Mouse (Mus musculus): ENCODE data around the gene Tfr2.
A peak's percentile ranks its signal among the peaks of the same experiment; 100 is the strongest.

Tfr2 gene

GRCm38 (mm10) chr5:137569665-137570064 is at the start of gene Tfr2:
TSS of gene Tfr2 (plus strand) at chr5:137569840.
- peak in 1 of 2 experiments; percentile 37 for DNase-seq (ENCODE audit: low spot score in 2 of 2)

DNA sequence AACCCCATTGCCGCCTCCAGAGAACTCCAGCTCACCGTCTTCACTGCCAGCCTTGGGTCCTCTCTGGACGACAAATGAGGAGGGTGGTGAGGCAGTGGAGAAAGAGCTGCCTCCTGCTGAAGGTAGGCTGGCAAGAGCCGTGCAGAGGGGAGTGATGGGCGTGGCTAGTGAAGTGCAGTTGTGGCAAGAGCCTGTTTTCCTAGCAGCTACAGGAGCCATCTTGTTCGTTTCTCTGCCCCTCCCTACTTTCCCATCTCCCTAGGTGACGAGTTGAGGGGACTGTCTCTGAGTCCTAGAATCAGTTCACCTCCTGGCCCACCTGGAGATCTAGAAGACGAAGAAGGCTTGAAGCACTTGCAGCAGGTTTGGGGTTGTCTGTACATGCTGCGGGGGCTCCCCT is 47.8 kb upstream of the Tfr2 start:
- no peak for DNase-seq (ENCODE audit: low spot score in 2 of 2)

DNA sequence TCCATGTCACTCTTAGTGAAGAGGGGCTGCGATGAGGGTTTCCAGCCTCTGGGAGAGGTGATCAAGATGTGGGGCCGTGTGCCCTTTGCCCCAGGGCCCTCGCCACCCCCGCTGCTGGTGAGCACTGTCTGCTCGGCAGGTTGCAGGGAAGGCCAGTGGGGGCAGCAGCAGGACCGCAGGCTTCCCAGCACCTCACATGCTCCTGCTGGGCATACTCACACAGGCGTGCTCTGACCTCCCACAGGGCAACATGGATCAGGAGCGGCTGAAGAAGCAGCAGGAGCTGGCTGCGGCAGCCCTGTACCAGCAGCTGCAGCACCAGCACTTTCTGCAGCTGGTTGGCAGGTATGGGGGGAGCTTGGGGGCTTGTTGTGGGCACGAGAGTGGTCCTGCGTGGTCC is 46.9 kb upstream of the Tfr2 start:
- DNase-seq (ENCODE audit: low spot score in 2 of 2), result no peak

- no peak for DNase-seq (ENCODE audit: low spot score in 2 of 2)
Measured at GRCm38 (mm10) chr5:137523396-137524250, 46.0 kb upstream of the Tfr2 start.

- DNase-seq (ENCODE audit: low spot score in 2 of 2), result no peak
Measured at GRCm38 (mm10) chr5:137524251-137524515, 45.5 kb upstream of the Tfr2 start.

- no peak for DNase-seq (ENCODE audit: low spot score in 2 of 2)
Measured at GRCm38 (mm10) chr5:137524671-137525070, 45.0 kb upstream of the Tfr2 start.

DNA sequence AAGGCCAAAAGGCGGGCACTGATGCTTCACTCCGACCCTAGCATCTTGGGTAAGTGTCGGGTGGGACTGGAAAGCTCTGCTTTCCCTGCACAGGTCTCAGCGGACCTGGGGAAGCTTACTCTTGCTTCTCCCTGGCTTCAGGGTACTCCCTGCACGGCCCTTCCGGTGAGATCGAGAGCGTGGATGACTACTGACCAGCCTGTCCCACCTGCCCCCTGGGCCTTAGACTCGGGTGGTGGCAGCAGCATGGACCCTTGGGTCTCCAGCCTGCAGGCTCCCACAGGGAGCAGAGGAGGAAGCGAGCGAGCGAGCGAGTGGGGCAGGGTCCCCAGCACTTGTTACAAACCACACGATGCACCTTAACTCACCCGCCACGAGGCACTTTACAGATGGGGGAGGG is 44.1 kb upstream of the Tfr2 start:
- no peak for DNase-seq (ENCODE audit: low spot score in 2 of 2)

- DNase-seq (ENCODE audit: low spot score in 2 of 2), result no peak
Measured at GRCm38 (mm10) chr5:137526192-137526936, 43.3 kb upstream of the Tfr2 start.

- DNase-seq (ENCODE audit: low spot score in 2 of 2), result no peak
Measured at GRCm38 (mm10) chr5:137527413-137527812, 42.2 kb upstream of the Tfr2 start.

DNA sequence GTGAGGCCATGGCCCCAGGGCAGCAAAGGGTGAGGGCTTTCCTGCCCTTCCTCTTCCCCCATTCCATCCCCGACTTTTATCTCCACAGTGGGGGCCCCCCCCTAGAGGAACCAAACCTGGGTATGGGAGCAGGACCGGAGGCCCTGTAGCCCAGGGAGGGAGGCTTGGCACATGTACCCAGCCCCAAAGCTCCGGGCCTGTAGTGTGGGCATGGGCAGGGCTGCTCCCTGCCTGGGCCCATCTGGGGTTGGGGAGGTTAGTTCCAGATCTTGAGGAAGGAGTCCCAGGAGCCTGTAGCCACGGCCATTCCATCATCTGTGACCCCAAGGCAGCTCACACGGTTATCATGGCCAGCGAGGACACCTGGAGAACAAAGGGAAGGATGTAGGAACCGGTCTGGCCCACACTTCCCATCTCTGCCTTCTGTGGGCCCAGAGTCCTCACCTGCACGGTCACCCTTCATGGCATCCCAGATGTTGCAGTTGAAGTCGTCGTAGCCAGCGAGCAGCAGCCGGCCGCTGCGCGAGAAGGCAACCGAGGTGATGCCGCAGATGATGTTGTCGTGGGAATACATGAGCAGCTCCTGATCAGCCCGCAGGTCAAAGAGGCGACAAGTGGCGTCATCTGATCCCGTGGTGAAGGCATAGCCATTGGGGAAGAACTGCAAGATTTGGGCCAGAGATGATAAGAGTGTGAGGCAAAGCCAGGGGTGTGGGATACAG is 41.2 kb upstream of the Tfr2 start:
- no peak for DNase-seq (ENCODE audit: low spot score in 2 of 2)

GRCm38 (mm10) chr5:137529221-137529995 is 40.2 kb upstream of the Tfr2 start:
- no peak for DNase-seq (ENCODE audit: low spot score in 2 of 2)

- DNase-seq (ENCODE audit: low spot score in 2 of 2), result no peak
Measured at GRCm38 (mm10) chr5:137530075-137530474, 39.6 kb upstream of the Tfr2 start.

DNA sequence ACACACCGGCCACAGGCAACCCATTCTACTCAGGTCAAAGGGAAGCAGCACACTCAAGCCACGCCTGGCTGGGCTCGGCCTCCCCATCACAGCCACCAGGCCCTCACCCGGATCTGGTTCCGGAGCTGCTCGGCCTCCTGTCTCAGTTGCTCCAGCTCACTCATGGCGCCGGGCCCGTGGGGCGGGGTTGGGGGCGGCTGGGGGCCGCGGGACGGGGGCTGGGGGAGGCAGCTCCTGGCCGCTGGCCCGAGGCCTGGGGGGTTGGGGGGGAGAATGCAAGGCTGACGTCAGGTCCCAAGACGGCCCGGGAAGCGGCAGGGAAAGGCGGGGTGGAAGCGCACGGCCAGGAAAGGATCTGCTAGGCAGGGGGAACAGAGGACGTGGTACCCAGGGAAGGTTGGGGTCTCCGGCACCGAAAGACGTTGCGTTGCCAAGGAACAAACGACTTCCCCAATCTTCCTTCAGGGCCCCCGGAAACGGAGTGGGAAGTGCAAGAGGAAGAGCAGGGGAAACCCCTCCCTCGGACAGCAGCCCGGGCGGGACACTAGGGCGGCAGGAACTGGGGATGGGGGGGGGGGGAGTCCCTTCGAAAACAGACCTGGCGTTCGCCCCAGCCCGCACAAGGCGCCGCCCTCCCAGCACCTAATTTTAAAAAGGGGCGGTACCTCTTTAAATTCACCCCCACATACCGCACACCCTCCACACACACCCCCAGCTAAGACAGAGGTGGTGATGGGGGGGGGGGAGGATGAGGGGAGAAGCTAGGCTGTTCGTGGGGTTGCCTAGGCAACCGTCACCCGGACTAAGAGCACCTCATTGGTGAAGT is 38.8 kb upstream of the Tfr2 start:
- no peak for DNase-seq (ENCODE audit: low spot score in 2 of 2)

DNA sequence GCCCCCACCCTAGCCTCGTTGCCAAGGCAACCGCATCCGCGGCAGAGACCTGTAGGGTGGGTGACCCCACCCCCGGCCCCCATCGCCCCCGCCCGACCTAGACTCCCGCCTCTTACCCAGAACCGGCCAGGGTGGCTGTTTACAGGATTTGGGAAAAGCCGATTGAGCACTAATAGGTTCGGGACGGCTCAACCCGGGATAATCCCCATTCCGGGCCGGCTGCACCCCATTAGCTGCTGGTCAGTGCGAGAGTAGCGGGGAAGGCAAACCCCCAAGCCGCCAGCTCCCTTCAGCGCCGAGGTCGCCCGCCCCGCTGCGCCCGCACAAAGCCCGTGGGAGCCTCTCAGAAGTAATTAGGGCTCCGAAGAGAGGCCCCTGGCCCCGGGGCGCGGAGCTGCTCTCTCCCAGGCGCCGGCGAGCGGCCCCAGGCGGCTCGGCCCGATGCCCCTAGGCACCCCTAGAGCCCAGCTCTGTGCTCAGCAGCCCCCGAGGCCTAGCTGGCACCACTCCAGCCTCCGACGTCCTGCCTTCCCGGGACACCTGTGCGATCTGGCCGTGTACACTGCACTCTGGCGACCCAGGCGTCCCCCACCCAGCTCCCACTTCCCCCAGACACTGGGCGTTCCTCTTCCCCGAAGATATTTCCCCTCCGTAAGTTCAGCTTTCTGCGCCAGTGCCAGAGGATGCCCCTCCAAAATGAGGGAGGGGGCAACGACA is 38.1 kb upstream of the Tfr2 start:
- peak; percentile 61 to 68 for DNase-seq (ENCODE audit: low spot score in 2 of 2)

DNA sequence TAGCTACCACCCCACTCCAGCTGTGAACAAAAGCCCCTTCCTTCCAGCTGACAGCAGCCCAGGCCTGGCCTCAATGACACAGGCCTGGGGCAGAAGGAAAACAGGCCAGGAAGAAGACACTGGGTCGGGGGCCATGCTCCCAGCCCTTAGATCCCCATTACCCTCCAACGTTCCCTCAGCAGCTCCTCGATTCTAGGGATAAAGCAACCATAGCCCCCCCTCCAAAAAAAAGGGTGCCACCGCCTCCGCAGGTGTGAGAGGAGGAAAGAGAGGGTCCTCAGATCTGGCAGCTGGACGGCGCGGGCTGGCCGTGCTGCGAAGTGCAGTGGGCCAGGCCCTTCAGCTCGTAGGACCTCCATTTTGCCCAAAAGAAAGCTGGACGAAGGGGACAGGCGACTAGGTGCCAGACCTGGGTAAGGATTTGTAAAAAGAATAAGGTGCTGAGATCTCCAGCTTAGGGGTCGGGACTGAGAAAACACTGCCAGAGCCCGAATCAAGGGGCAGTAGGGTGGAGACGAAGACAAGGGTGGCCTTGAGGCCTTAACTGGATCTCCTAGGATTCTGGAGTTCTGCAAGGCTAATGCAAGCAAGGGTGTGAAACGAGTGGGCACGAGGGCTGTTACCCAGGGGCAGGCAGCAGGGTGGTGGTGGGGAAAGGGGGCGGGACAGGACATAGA is 37.4 kb upstream of the Tfr2 start:
- no peak for DNase-seq (ENCODE audit: low spot score in 2 of 2)

DNA sequence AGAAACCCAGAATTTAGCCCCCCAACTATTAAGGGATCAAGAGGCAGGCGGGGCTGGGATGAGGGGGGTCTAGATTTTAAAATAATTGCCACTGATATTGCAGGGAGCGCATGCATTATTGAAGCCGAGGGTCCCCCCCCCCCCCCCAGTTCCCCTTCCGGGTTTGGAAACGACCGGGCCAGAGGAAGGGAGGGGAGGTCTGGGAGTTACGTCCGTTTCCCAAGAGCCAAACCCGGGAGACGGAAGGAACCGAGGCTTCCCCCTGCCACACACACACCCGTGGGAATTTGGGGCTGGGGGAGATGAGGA is 36.9 kb upstream of the Tfr2 start:
- no peak for DNase-seq (ENCODE audit: low spot score in 2 of 2)

DNA sequence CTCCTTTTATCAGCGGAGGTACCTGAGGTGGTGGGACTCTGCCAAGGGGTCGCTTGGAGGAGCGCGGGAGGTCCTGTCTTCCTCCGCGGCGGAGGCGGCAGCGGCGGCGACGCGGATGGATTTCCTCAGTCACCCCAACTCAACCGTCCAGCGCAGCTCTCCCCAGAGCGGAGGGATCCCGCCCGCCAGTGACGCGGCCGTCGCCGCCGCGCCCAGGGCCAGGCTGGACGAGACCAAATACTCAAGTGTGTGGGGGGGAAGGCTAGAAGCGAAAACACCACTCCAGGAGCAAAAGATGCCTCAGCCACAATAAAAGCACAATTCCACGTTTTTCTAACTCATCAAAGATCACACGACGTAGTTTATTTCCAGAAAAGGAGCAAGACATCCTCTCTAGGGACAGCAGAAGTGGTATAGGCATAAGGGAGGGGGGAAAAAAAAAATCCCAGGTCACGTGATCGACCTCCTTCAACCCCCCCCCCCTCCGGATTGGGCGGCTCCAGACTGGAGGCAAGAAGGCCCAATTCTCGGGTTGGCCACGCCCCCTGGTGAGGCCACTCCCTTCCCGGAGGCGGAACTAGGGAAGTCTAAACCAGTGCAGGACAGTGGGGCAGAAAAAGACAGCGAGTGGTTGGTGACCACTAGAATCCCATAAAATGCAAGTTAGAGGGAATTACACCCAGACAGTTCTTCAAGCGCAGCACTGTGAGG is 36.4 kb upstream of the Tfr2 start, which contains the start of the genes Epo and Gnb2:
Epo (minus strand) TSS at position 126 of the 711 bp plus-strand sequence.
Gnb2 (minus strand) TSS at position 394 of the 711 bp plus-strand sequence.
- peak; percentile 97 to 99 for DNase-seq (ENCODE audit: low spot score in 2 of 2)

DNA sequence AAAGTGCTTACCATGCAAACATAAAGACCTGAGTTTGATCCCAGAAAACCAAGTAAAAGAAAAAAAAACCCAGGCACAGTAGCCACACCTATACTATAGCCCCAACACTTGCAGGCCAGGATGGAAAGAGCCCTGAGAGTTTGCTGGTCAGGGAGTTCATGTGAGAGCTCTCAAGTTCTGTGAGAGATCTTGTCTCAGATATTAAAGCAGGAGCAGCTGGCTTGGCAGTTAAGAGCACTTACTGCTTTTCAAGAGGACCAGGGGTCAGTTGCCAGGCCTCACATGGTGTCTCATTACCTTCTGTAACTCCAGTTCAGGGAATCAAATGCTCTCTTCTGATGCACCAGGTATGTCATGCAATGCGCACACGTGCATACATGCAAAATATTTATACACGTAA is 34.9 kb upstream of the Tfr2 start:
- no peak for DNase-seq (ENCODE audit: low spot score in 2 of 2)

DNA sequence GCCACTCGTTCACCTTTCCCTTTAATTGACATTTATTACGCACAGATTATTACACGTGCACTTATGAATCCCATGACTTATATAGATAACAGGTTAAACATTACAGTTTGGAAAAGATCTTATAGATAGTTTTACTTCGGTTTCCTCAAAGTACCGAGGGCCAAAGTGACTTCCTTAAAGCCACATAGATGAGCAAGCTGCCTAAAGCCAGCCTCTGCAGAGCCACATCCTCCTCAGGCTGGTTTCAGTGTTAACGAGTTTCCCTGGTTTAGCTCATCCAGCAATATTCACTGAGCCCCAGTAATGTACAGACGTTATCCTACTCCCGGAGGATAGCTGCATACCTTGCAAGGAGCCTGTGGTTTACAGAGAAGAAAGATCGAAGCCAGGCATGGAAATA is 34.3 kb upstream of the Tfr2 start:
- DNase-seq (ENCODE audit: low spot score in 2 of 2), result no peak
